Mouse (Mus musculus): ENCODE measurements at regions not wholly inside any gene's neighbourhood (a gene's known extent, or its start where the extent isn't known, plus 50 kb on each side); places are given as distances from the start of the nearest gene placed in this dataset.
"Not testable (repeated sequence)": the region's sequence is repeated elsewhere in the genome, so short reads cannot be mapped to it uniquely, and the experiment has no call there.

GRCm38 (mm10) chr3:138609749-138610148 lies 83.8 kb downstream of the Eif4e start:
- DNase-seq (ENCODE audit: low read depth, low spot score) = no peak

GRCm38 (mm10) chr3:138612884-138613653 lies 87.1 kb downstream of the Eif4e start:
- peak; percentile 64 for DNase-seq (ENCODE audit: low read depth, low spot score)

GRCm38 (mm10) chr3:138613680-138614079 lies 87.7 kb downstream of the Eif4e start:
- no peak for DNase-seq (ENCODE audit: low read depth, low spot score)

- DNase-seq (ENCODE audit: low read depth, low spot score) = peak; percentile 31
These were observed 88.9 kb downstream of the Eif4e start for GRCm38 (mm10) chr3:138614899-138615298.

GRCm38 (mm10) chr3:138620263-138620662 lies 94.3 kb downstream of the Eif4e start:
- DNase-seq (ENCODE audit: low read depth, low spot score) = peak; percentile 46

- no peak for DNase-seq (ENCODE audit: low read depth, low spot score)
These were observed 98.1 kb downstream of the Eif4e start for GRCm38 (mm10) chr3:138624128-138624527.

- DNase-seq (ENCODE audit: low read depth, low spot score) = peak; percentile 67
These were observed 100.3 kb downstream of the Eif4e start for GRCm38 (mm10) chr3:138626230-138626629.

- no peak for DNase-seq (ENCODE audit: low read depth, low spot score)
These were observed 104.3 kb downstream of the Eif4e start for GRCm38 (mm10) chr3:138630231-138630630.

- no peak for DNase-seq (ENCODE audit: low read depth, low spot score)
These were observed 106.1 kb downstream of the Eif4e start for GRCm38 (mm10) chr3:138632086-138632485.

- no peak for DNase-seq (ENCODE audit: low read depth, low spot score)
These were observed 100.0 kb upstream of the Tspan5 start for GRCm38 (mm10) chr3:138642026-138642425.

GRCm38 (mm10) chr3:138643951-138644285 lies 98.1 kb upstream of the Tspan5 start:
- DNase-seq (ENCODE audit: low read depth, low spot score) = no peak

- DNase-seq (ENCODE audit: low read depth, low spot score) = peak; percentile 46
These were observed 97.6 kb upstream of the Tspan5 start for GRCm38 (mm10) chr3:138644286-138644951.

GRCm38 (mm10) chr3:138645320-138645719 lies 96.7 kb upstream of the Tspan5 start:
- DNase-seq (ENCODE audit: low read depth, low spot score) = peak; percentile 88

- no peak for DNase-seq (ENCODE audit: low read depth, low spot score)
These were observed 92.3 kb upstream of the Tspan5 start for GRCm38 (mm10) chr3:138649699-138650098.

- not testable (repeated sequence) for DNase-seq (ENCODE audit: low read depth, low spot score)
These were observed 91.3 kb upstream of the Tspan5 start for GRCm38 (mm10) chr3:138650671-138651070.

GRCm38 (mm10) chr3:138651361-138652205 lies 90.4 kb upstream of the Tspan5 start:
- DNase-seq (ENCODE audit: low read depth, low spot score) = no peak

GRCm38 (mm10) chr3:138652206-138652605 lies 89.8 kb upstream of the Tspan5 start:
- no peak for DNase-seq (ENCODE audit: low read depth, low spot score)

- DNase-seq (ENCODE audit: low read depth, low spot score) = peak; percentile 24
These were observed 89.3 kb upstream of the Tspan5 start for GRCm38 (mm10) chr3:138652685-138653084.

- DNase-seq (ENCODE audit: low read depth, low spot score) = no peak
These were observed 88.3 kb upstream of the Tspan5 start for GRCm38 (mm10) chr3:138653549-138654246.

- DNase-seq (ENCODE audit: low read depth, low spot score) = peak; percentile 62
These were observed 87.2 kb upstream of the Tspan5 start for GRCm38 (mm10) chr3:138654610-138655371.

- DNase-seq (ENCODE audit: low read depth, low spot score) = no peak
These were observed 86.5 kb upstream of the Tspan5 start for GRCm38 (mm10) chr3:138655479-138655878.
